Mouse (Mus musculus): ENCODE measurements at regions not wholly inside any gene's neighbourhood (a gene's known extent, or its start where the extent isn't known, plus 50 kb on each side); places are given as distances from the start of the nearest gene placed in this dataset.

GRCm38 (mm10) chr13:37718364-37718763 lies 59.8 kb upstream of the Rreb1 start:
- TF ChIP-seq CTCF (IDR thresholded peaks at IDR 0.05; ENCODE audit: borderline replicate concordance, control insufficient read depth, extremely low read depth, insufficient read depth, low read length, poor library complexity) (no peak), POLR2A (IDR thresholded peaks at IDR 0.05; ENCODE audit: control insufficient read depth, extremely low read depth, insufficient read depth, low read length, poor library complexity) (no peak)
